Mouse (Mus musculus) c-Kit-positive CD71-positive TER-119-positive erythroid progenitor cells, embryonic 14.5 days (primary cell): ENCODE measurements around the gene Rnft1.
"Not testable (repeated sequence)": the region's sequence is repeated elsewhere in the genome, so short reads cannot be mapped to it uniquely, and the experiment has no call there.

Experiments used
- DNase-seq: peaks from one replicate; pipeline ENCODE4 v3.0.0-alpha.2; 2013; ENCODE audit warnings: low spot score

Gene Rnft1

GRCm38 (mm10) chr11:86519751-86520150 lies 35.3 kb downstream of the Rnft1 start:
- no peak for DNase-seq

GRCm38 (mm10) chr11:86527528-86527927 lies 43.1 kb downstream of the Rnft1 start:
- DNase-seq, result no peak

- DNase-seq, result peak; percentile 37
These were observed 48.4 kb downstream of the Rnft1 start for GRCm38 (mm10) chr11:86532834-86533233.

GRCm38 (mm10) chr11:86533302-86533701 lies 48.8 kb downstream of the Rnft1 start:
- not testable (repeated sequence) for DNase-seq

- no peak for DNase-seq
These were observed 49.9 kb downstream of the Rnft1 start for GRCm38 (mm10) chr11:86534201-86534910.

GRCm38 (mm10) chr11:86538786-86539185 lies 54.3 kb downstream of the Rnft1 start:
- DNase-seq, result no peak

GRCm38 (mm10) chr11:86539716-86540475 lies 55.4 kb downstream of the Rnft1 start:
- DNase-seq, result no peak

GRCm38 (mm10) chr11:86540476-86540845 lies 56.0 kb downstream of the Rnft1 start:
- no peak for DNase-seq

- no peak for DNase-seq
These were observed 58.4 kb downstream of the Rnft1 start for GRCm38 (mm10) chr11:86542851-86543250.

- peak; percentile 35 for DNase-seq
These were observed 59.6 kb downstream of the Rnft1 start for GRCm38 (mm10) chr11:86543960-86544638.

- DNase-seq, result peak; percentile 100
These were observed 60.3 kb downstream of the Rnft1 start, which contains the start of the genes Rps6kb1 and Tubd1 for GRCm38 (mm10) chr11:86544639-86545299. Rps6kb1 (minus strand) TSS chr11:86544805. Tubd1 (plus strand) TSS chr11:86544991.

GRCm38 (mm10) chr11:86545556-86545955 lies 61.1 kb downstream of the Rnft1 start:
- peak; percentile 26 for DNase-seq

GRCm38 (mm10) chr11:86547412-86547811 lies 63.0 kb downstream of the Rnft1 start:
- DNase-seq, result no peak
